Mouse (Mus musculus) adrenal gland, postnatal 14 days (tissue): ENCODE results near the gene Ipo11. TPM values are rescaled to one million over a fixed set of nuclear protein-coding genes. Genes with fewer than 3 reads are reported as not detected.

Experiments used
- DNase-seq: peaks from one replicate; pipeline ENCODE4 v3.0.0; 2021; ENCODE audit warnings: mixed read lengths
- total RNA-seq: library from RNA; stranded (reverse); gene quantifications from 2 replicates; pipeline ENCODE4 v1.2.3, GENCODE M21; 2021

The Ipo11 gene
- total RNA-seq, 1 experiment from 2014 or later: 37.4 TPM

- DNase-seq: no peak
Measured at GRCm38 (mm10) chr13:106813519-106813918, 123.2 kb downstream of the Ipo11 start.

- DNase-seq: no peak
Measured at GRCm38 (mm10) chr13:106813087-106813486, 123.7 kb downstream of the Ipo11 start.

- DNase-seq: no peak
Measured at GRCm38 (mm10) chr13:106810156-106810555, 126.6 kb downstream of the Ipo11 start.

GRCm38 (mm10) chr13:106808821-106809220 lies 127.9 kb downstream of the Ipo11 start:
- no peak for DNase-seq

- DNase-seq: peak; percentile 18
Measured at GRCm38 (mm10) chr13:106808315-106808714, 128.4 kb downstream of the Ipo11 start.

- DNase-seq: no peak
Measured at GRCm38 (mm10) chr13:106807303-106807702, 129.5 kb downstream of the Ipo11 start.

- DNase-seq: no peak
Measured at GRCm38 (mm10) chr13:106805146-106805545, 131.6 kb downstream of the Ipo11 start.

GRCm38 (mm10) chr13:106798026-106798425 lies 138.7 kb downstream of the Ipo11 start:
- DNase-seq: no peak

GRCm38 (mm10) chr13:106788817-106789216 lies 147.9 kb downstream of the Ipo11 start:
- DNase-seq: no peak

GRCm38 (mm10) chr13:106768807-106769206 lies 168.0 kb downstream of the Ipo11 start:
- no peak for DNase-seq

GRCm38 (mm10) chr13:106762611-106763010 lies 174.1 kb downstream of the Ipo11 start:
- DNase-seq: no peak

GRCm38 (mm10) chr13:106761661-106762060 lies 175.1 kb downstream of the Ipo11 start:
- DNase-seq: no peak

GRCm38 (mm10) chr13:106760232-106760875 lies 176.4 kb downstream of the Ipo11 start:
- DNase-seq: peak; percentile 64

- DNase-seq: no peak
Measured at GRCm38 (mm10) chr13:106755892-106756291, 180.9 kb downstream of the Ipo11 start.

- no peak for DNase-seq
Measured at GRCm38 (mm10) chr13:106754216-106754615, 182.5 kb downstream of the Ipo11 start.

GRCm38 (mm10) chr13:106751951-106752350 lies 184.8 kb downstream of the Ipo11 start:
- DNase-seq: no peak

GRCm38 (mm10) chr13:106746823-106747222 lies 189.9 kb downstream of the Ipo11 start:
- no peak for DNase-seq

- DNase-seq: no peak
Measured at GRCm38 (mm10) chr13:106745201-106745600, 191.6 kb downstream of the Ipo11 start.

Other genes starting within 250 kb of the Ipo11 start
- 17.0 and 17.5 TPM in 2 replicates for gene Dimt1, start 10.2 kb upstream of the Ipo11 start, total RNA-seq
- gene Kif2a, start 85.2 kb upstream of the Ipo11 start, total RNA-seq: 38.1 and 47.7 TPM in 2 replicates